Mouse (Mus musculus): ENCODE data around the gene Macrod1.

GRCm38 (mm10) chr19:7017541-7018457 is 38.8 kb upstream of the Macrod1 start:
- no peak for TF ChIP-seq CTCF (IDR thresholded peaks at IDR 0.05)
- TF ChIP-seq EP300 (IDR thresholded peaks at IDR 0.05): no peak

Data from lung, postnatal 0 days (tissue).